Mouse (Mus musculus) limb, embryonic 15.5 days (tissue): Measurements from ENCODE around the gene Aoc3. TPM values are rescaled to one million over a fixed set of nuclear protein-coding genes. Genes with fewer than 3 reads are reported as not detected.
"Not testable (repeated sequence)": the region's sequence is repeated elsewhere in the genome, so short reads cannot be mapped to it uniquely, and the experiment has no call there.

Source experiments
- ATAC-seq: fragments of 200-750 bp; cut with Nextera tagmentation; 2 replicates; pipeline ENCODE4 v1.8.0; 2017; ENCODE audit warnings: low read depth, moderate TSS enrichment; ENCODE audit not compliant: insufficient number of reproducible peaks, low FRiP score, low TSS enrichment
- H3K27ac ChIP-seq: fragments of 300-500 bp; sonication (generic); 2 replicates; pipeline ENCODE4 v1.5.1; 2015; ENCODE audit warnings: moderate library complexity, mild to moderate bottlenecking, inconsistent platforms
- H3K27me3 ChIP-seq: fragments of 300-500 bp; sonication (generic); 2 replicates; pipeline ENCODE4 v1.6.1; 2015; ENCODE audit warnings: inconsistent platforms
- H3K36me3 ChIP-seq: fragments of 300-500 bp; sonication (generic); 2 replicates; pipeline ENCODE4 v1.6.1; 2015; ENCODE audit warnings: inconsistent platforms
- H3K4me1 ChIP-seq: fragments of 300-500 bp; sonication (generic); 2 replicates; pipeline ENCODE4 v1.6.1; 2015; ENCODE audit warnings: inconsistent platforms
- H3K4me2 ChIP-seq: fragments of 300-500 bp; sonication (generic); 2 replicates; pipeline ENCODE4 v1.6.1; 2015; ENCODE audit warnings: mild to moderate bottlenecking, inconsistent platforms
- H3K4me3 ChIP-seq: fragments of 300-500 bp; sonication (generic); 2 replicates; pipeline ENCODE4 v1.5.1; 2015; ENCODE audit warnings: mild to moderate bottlenecking, inconsistent platforms
- H3K9ac ChIP-seq: fragments of 300-500 bp; sonication (generic); 2 replicates; pipeline ENCODE4 v1.6.1; 2015; ENCODE audit warnings: inconsistent platforms
- H3K9me3 ChIP-seq: fragments of 300-500 bp; sonication (generic); 2 replicates; pipeline ENCODE4 v1.6.1; 2016; ENCODE audit warnings: inconsistent platforms
- WGBS: fragments of 180-500 bp; shearing (Covaris S2); methylation state at CpG from one replicate; pipeline ENCODE4 v1.1.7; 2015; 5-methylcytosine and 5-hydroxymethylcytosine counted together
- polyA plus RNA-seq: library from polyadenylated mRNA; unstranded; fragments of >200 nt; fragmentation: Nextera tagmentation; extraction: Ambion mirVana; gene quantifications from 2 replicates; pipeline ENCODE4 v1.2.1, GENCODE M21; 2015

Gene Aoc3
- polyA plus RNA-seq, 1 experiment from 2014 or later: 0.90 TPM

DNA sequence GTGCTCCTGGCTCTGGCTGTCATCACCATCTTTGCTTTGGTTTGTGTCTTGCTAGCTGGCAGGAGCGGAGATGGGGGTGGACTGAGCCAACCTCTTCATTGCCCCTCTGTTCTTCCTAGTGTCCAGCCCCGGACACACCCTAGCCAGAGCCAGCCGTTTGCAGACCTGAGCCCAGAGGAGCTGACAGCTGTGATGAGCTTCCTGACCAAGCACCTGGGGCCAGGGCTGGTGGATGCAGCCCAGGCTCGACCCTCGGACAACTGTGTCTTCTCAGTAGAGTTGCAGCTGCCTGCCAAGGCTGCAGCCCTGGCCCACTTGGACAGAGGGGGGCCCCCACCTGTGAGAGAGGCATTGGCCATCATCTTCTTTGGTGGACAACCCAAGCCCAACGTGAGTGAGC is 556 bp downstream of the Aoc3 start:
- peaks cover 15% of the 10 kb centered on the region for H3K4me1 ChIP-seq
- H3K9me3 ChIP-seq, H3K4me3 ChIP-seq, ATAC-seq, H3K9ac ChIP-seq, H3K36me3 ChIP-seq, H3K4me2 ChIP-seq, H3K27me3 ChIP-seq: not testable (repeated sequence)
- 82% methylated on average over 6 of the region's 6 CpGs for WGBS
- 0 out of 2 replicates have a peak overlapping the region, but pooled peaks have one; percentile 43 for H3K27ac ChIP-seq

DNA sequence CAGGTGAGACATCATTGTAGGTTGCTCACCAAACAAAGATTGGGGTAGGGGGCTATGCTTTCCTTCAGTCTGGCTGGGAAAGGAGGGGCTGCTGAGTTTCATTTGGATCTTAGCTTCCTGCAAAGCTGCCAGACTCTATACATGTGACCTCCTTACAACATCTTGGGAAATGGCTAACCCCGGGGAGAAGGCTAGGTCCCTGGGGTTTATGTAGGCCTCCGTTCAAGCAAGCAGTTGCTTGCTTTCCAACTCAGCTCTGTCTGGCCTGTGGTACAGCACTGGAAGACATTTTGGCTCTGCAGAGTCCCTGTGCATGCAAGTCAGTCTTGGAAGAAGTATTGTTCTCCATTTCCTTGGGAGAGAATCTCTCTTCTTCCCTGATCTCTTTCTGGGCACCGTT is 2.1 kb downstream of the Aoc3 start:
- no peak overlapping the region for H3K9ac ChIP-seq
- H3K4me3 ChIP-seq: no peak overlapping the region
- no peaks in the 10 kb centered on the region for H3K27me3 ChIP-seq
- H3K27ac ChIP-seq: no peak overlapping the region
- H3K4me2 ChIP-seq: no peak overlapping the region
- no peaks in the 10 kb centered on the region for H3K9me3 ChIP-seq
- H3K36me3 ChIP-seq: no peaks in the 10 kb centered on the region
- no peak for ATAC-seq
- H3K4me1 ChIP-seq: peaks cover 19% of the 10 kb centered on the region
- 71% methylated on average over 3 of the region's 3 CpGs for WGBS

DNA sequence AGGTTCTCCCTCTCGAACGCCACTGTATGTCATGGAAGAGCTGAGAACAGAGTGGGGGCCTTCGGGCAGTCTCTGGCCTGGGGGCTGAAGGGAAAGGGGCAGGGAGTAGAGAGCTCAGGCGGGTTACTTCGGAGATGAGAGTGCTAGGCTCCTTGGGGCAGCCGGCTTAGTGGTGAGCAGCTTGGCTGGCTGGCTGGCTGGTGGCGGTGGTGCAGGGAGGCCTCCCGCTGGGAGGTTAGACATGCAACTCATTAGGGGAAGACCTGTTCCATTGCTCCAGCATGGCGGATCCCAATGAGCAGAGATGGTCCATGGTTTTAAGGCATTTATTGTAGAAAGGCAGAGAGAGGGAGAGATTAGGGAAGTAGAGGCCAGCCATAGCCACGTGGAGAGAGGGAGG is 3.6 kb downstream of the Aoc3 start:
- Histone ChIP-seq H3K27ac (no peak overlapping the region), H3K9ac (no peak overlapping the region), H3K9me3 (no peaks in the 10 kb centered on the region), H3K36me3 (no peaks in the 10 kb centered on the region), H3K4me3 (no peak overlapping the region), H3K4me2 (no peak overlapping the region), H3K4me1 (peaks cover 23% of the 10 kb centered on the region), H3K27me3 (no peaks in the 10 kb centered on the region)
- WGBS: 31% methylated on average over 10 of the region's 10 CpGs
- ATAC-seq: no peak

DNA sequence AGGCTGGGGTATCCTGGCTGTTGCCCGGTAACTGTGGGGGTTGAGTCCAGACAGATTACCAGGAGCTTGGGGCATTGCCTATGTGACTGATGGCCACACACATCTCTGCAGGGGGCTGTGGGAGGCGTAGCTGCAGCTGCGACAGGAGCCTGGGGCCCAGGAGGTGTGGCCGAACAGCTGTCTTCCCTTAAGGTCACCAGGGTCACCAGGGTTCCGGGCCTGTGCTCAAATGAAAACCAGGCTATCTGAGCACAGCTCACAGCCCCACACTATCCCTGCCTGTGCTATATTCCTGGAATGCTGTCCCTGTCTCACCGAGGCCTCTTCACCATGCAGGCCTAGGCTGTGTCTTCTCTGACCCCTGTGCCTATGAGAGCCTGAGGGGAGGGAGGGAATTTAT is 4.1 kb downstream of the Aoc3 start:
- ATAC-seq: no peak
- no peaks in the 10 kb centered on the region for H3K9me3 ChIP-seq
- H3K4me3 ChIP-seq: no peak overlapping the region
- 16% methylated on average over 6 of the region's 6 CpGs for WGBS
- H3K36me3 ChIP-seq: no peaks in the 10 kb centered on the region
- H3K9ac ChIP-seq: no peak overlapping the region
- H3K27me3 ChIP-seq: no peaks in the 10 kb centered on the region
- no peak overlapping the region for H3K4me2 ChIP-seq
- peaks cover 21% of the 10 kb centered on the region for H3K4me1 ChIP-seq
- H3K27ac ChIP-seq: no peak overlapping the region

DNA sequence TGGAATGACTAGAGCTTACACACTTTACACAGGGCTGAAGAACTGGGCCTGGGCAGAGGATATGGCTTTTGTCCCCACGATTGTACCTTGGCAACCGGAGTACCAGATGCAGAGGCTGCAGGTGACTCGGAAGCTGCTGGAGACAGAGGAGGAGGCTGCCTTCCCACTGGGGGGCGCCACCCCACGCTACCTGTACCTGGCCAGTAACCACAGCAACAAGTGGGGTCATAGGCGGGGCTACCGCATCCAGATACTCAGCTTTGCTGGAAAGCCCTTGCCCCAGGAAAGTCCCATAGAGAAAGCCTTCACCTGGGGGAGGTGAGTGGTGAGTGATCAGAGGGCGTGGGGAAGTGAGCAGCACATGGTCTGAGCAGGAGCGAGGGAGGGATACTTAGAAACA is 5.3 kb downstream of the Aoc3 start:
- peaks cover 18% of the 10 kb centered on the region for H3K4me1 ChIP-seq
- no peaks in the 10 kb centered on the region for H3K9me3 ChIP-seq
- H3K9ac ChIP-seq: no peak overlapping the region
- no peak overlapping the region for H3K27ac ChIP-seq
- 88% methylated on average over 9 of the region's 9 CpGs for WGBS
- no peaks in the 10 kb centered on the region for H3K36me3 ChIP-seq
- H3K4me2 ChIP-seq: no peak overlapping the region
- no peak for ATAC-seq
- no peaks in the 10 kb centered on the region for H3K27me3 ChIP-seq
- no peak overlapping the region for H3K4me3 ChIP-seq

DNA sequence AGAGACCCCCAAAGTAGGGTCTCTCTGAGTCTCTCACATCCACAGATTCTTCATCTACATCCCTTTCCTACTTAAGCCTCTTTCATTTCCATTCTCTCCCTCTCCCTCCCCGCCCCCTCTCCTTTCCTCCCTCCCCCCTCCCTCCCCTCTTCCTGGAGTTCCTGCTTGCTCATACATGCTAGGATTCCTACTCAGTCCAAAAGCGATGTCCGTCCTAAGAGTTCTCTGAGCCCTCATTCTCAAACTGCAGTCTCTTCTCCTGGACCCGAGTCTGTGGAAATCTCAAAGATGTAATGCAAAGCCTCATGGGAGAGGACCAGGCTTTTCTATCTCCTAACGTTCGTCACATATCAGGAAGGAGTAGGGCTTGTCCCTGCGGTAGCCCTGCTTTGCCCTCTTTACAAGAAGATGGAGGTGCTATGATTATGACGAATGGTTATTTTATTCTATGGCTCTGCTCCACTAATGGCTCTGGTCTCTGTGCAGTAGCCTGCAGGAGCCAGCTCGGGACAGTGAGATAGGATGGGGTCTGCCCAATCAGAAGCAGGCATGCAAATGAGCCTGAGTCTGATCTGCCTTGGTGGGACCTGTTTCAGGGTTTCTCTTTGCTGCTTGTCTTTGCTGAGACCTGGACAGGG is 7.8 kb downstream of the Aoc3 start:
- Histone ChIP-seq H3K27ac (0 out of 2 replicates have a peak overlapping the region, but pooled peaks have one; percentile 50), H3K4me3 (peak overlapping the region; percentile 25), H3K4me2 (peak overlapping the region; percentile 45), H3K27me3 (no peaks in the 10 kb centered on the region), H3K9me3 (no peaks in the 10 kb centered on the region), H3K4me1 (peaks cover 16% of the 10 kb centered on the region), H3K36me3 (no peaks in the 10 kb centered on the region), H3K9ac (no peak overlapping the region)
- peak; percentile 73; the same call in 1 of the 2 replicates for ATAC-seq
- WGBS: under 1% methylated on average over 9 of the region's 9 CpGs

DNA sequence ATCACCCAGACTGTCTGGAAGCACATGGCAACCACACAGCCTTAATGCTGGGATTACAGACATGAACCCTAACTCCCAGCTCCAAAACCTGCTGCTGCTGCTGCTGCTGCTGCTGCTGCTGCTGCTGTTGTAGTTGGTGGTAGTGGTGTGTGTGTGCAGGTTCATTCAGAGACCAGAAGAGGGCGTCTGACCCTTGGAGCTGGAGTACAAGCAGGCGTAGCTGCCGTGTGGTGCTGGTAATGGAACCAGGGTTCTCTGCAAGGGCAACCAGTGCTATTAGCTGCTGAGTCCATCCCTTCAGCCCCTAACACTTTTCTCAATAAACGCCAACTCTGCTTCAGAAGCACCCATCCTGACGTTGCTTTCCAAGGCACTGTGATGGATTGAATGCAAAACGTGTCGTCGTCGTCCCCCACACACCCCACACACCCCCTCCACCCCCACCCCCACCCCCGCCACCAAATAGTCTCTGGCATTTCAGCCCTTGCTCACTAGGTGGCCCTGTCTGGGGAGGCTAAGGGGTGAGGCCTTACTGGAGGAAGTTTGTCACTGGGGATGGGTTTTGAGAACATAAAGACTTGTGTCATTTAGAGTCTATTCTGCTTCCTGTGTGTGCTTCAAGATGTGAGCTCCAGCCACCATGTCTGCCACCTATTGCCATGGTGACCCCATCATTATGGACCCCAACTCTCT is 16.8 kb downstream of the Aoc3 start:
- no peaks in the 10 kb centered on the region for H3K36me3 ChIP-seq
- H3K4me3 ChIP-seq: no peak overlapping the region
- H3K9me3 ChIP-seq: no peaks in the 10 kb centered on the region
- H3K9ac ChIP-seq: no peak overlapping the region
- H3K27me3 ChIP-seq: no peaks in the 10 kb centered on the region
- ATAC-seq: no peak
- H3K27ac ChIP-seq: no peak overlapping the region
- WGBS: 69% methylated on average over 10 of the region's 10 CpGs
- H3K4me2 ChIP-seq: no peak overlapping the region
- H3K4me1 ChIP-seq: peaks cover 3% of the 10 kb centered on the region; the same call in 1 of the 2 replicates

DNA sequence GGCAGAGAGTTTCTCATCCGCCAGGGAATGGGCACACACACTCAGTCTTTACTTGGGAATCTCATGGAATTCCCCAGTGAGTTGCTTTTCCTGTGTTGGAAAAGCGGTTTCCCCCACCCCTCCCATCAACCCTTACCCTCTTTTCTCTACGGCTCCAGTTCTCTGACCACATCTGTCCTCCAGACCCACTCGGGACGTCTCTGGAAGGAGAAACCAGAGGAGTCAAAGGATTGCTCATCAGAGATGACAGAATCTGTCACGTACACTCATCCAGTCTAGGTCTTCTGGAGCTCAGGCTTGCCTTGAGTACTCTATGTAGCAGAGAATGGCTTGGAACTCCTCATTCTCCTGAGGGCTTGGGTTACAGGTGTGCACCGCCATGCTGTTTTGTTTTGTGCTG is 18.4 kb downstream of the Aoc3 start:
- Histone ChIP-seq H3K27me3 (no peaks in the 10 kb centered on the region), H3K9ac (no peak overlapping the region), H3K36me3 (no peaks in the 10 kb centered on the region), H3K4me3 (no peak overlapping the region), H3K4me1 (peaks cover 3% of the 10 kb centered on the region; the same call in 1 of the 2 replicates), H3K27ac (no peak overlapping the region), H3K4me2 (no peak overlapping the region), H3K9me3 (no peaks in the 10 kb centered on the region)
- no peak for ATAC-seq
- 66% methylated on average over 7 of the region's 7 CpGs for WGBS

DNA sequence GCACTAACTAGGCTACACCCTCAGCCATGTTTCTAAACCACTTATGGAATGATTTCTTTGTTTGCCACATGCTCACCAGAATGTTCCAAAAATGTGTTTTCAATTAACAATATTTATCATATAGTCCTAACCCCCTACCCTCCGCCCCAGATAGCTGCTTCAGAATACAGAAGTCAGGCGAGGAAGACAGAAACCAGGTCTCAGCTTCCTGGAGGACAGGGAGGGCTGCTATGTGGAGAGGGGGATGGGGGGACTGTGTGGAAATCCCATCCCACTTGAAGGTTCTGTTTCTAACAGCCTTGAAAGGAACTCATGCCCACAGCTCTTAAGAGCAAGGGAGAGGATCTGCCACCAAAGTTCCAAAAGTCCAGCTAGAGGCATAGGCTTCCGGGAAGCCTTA is 18.8 kb downstream of the Aoc3 start:
- Histone ChIP-seq H3K27ac (no peak overlapping the region), H3K4me2 (no peak overlapping the region), H3K9ac (no peak overlapping the region), H3K36me3 (no peaks in the 10 kb centered on the region), H3K27me3 (no peaks in the 10 kb centered on the region), H3K4me3 (no peak overlapping the region), H3K9me3 (no peaks in the 10 kb centered on the region), H3K4me1 (peaks cover 3% of the 10 kb centered on the region; the same call in 1 of the 2 replicates)
- 60% methylated on average over 3 of the region's 3 CpGs for WGBS
- no peak for ATAC-seq

DNA sequence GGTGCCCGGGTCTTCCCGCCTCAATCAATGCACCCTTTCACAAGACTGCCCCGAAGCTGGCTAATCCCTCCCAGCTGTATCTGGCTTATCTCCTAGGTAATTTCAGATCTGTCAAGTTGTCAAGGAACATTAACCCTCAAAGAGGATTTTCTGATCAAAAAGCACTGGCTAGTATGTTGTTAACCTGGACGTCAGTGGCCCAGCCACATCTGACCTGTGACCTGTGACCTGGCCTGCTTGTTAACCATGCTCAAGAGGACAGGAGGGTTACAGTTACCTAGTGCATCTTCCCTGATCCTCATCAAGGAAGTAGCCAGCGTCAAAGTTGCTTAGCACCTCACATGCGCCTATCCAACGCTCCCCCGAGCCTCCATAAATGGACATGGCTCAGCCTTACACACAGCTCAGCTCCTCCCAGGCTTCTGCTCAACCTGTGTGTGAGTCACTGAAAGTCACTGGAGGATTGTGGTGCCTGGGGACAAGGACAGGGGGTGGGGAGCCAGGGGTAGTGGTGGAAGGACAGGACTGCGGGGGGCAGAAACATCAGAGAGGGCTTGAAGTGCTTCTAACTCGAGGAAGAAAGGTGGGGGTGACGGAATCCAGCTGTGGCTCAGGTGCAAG is 20.8 kb downstream of the Aoc3 start:
- no peak overlapping the region for H3K9ac ChIP-seq
- H3K4me3 ChIP-seq: no peak overlapping the region
- no peaks in the 10 kb centered on the region for H3K9me3 ChIP-seq
- no peak overlapping the region for H3K27ac ChIP-seq
- no peak for ATAC-seq
- H3K4me2 ChIP-seq: no peak overlapping the region
- H3K4me1 ChIP-seq: peaks cover 3% of the 10 kb centered on the region; the same call in 1 of the 2 replicates
- WGBS: 35% methylated on average over 11 of the region's 11 CpGs
- H3K36me3 ChIP-seq: no peaks in the 10 kb centered on the region
- no peaks in the 10 kb centered on the region for H3K27me3 ChIP-seq

DNA sequence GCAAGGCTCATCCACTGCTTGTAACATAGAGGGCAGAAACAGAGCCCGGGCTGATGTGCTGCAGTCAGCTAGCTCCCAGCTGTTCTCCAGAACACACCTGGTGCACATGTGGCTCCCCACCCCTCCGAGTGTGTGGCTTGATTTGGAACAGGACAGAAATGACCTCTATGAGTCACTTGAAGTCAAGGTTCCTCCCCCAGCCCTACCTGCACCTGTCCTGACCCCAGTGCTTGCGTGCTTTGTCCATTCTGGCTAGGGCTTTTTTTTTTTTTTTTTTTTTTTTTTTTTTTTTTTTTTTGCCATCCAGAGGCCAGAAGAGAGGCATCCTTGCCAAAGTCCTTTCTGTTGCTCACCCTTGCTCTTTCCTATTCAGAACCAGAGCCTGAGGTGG is 21.3 kb downstream of the Aoc3 start:
- Histone ChIP-seq H3K9me3 (no peaks in the 10 kb centered on the region), H3K4me2 (no peak overlapping the region), H3K4me3 (no peak overlapping the region), H3K36me3 (no peaks in the 10 kb centered on the region), H3K27ac (no peak overlapping the region), H3K9ac (no peak overlapping the region), H3K4me1 (peaks cover 3% of the 10 kb centered on the region; the same call in 1 of the 2 replicates), H3K27me3 (no peaks in the 10 kb centered on the region)
- WGBS: 33% methylated on average over 3 of the region's 3 CpGs
- no peak for ATAC-seq

DNA sequence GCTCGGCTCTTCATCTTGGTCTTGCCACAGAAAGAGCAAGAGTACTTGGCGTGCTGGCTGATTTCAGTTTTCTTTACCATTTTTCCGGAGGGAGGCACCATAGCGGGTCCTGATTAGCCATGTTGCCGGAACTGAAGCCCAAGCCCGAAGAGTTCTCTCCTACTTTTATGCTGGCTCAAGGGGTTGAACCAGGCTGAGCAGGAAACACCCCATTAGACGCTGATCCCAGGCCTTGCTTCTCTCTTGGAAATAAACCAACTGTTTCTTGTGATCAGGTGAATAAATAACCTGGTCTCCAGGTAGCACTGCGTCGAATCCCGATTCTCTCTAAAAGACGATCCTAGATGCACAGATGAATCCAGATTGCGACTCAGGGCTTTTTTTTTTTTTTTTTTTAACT is 23.0 kb downstream of the Aoc3 start:
- no peaks in the 10 kb centered on the region for H3K36me3 ChIP-seq
- ATAC-seq: no peak
- WGBS: 81% methylated on average over 12 of the region's 12 CpGs

More for the DNA sequence above, 23.0 kb downstream of the Aoc3 start:
- Histone ChIP-seq H3K4me1 (peaks cover 3% of the 10 kb centered on the region; the same call in 1 of the 2 replicates), H3K4me3 (no peak overlapping the region), H3K9ac (no peak overlapping the region), H3K4me2 (no peak overlapping the region), H3K27me3 (no peaks in the 10 kb centered on the region), H3K27ac (no peak overlapping the region), H3K9me3 (no peaks in the 10 kb centered on the region)
